Mouse (Mus musculus) erythroblast, embryonic 14.5 days (primary cell): ENCODE data around the gene Aurkaip1.

Experiments
- GATA1 ChIP-seq: IDR thresholded peaks from 2 replicates; pipeline ENCODE4 v1.6.1; 2012; ENCODE audit warnings: low read length, inconsistent platforms, mixed read lengths
- TAL1 ChIP-seq: IDR thresholded peaks from 3 replicates; pipeline ENCODE4 v1.6.1; 2012; ENCODE audit warnings: low read length, inconsistent platforms, mixed read lengths

- TF ChIP-seq TAL1 = no peak
- TF ChIP-seq GATA1 = no peak
Observed at GRCm38 (mm10) chr4:155832321-155832720, 1.2 kb downstream of the Aurkaip1 start.
